Mouse (Mus musculus): ENCODE measurements around the gene Draxin. TPM values are rescaled to one million over a fixed set of nuclear protein-coding genes. Genes with fewer than 3 reads are reported as not detected.
"Not testable (repeated sequence)": the region's sequence is repeated elsewhere in the genome, so short reads cannot be mapped to it uniquely, and the experiment has no call there.

Draxin gene
- total RNA-seq, 1 experiment from 2014 or later = not detected

DNA sequence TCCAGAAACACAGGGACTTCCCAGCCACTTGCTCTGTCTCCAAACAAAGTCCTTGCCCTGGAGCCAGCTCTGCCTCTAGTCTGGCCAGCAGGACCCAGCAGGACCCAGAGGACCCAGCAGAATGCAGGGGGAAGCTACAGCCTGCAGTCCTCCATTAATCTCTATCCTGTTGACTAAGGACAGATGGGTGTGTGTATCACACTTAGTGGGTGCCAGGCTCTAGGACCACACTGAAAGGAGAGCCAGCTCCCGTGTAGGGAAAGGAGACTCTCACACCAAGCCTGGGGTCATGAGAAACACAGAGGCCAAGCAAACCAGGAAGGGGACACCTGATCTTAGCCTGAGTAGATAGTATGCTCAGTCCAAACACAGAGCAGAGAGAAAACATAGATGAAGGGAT, 2.3 kb downstream of the Draxin start:
- ATAC-seq (replicated peaks in 1 of 2; ENCODE audit: insufficient read depth in 1 of 2, low FRiP score in 2 of 2, low TSS enrichment in 1 of 2, low read depth in 1 of 2, poor library complexity in 2 of 2, severe bottlenecking in 2 of 2) = no peak

DNA sequence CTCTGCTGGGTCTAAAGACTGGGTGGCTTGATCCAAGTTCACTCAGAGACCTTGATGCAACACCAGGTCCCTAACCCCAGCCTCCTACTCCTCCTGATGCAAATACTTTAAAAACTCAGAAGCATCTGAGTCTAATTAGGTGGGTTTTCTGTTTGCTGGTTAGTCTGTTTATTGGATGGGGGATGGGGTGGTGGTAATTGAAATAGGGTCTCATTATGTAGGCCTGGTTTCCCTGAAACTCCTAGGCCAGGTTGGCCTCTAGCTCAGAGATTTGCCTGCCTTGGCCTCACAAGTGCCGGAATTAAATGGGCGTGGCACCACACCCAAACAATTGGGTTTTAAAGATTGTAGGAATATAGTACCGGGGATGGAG, 7.8 kb downstream of the Draxin start:
- ATAC-seq (replicated peaks in 1 of 2; ENCODE audit: insufficient read depth in 1 of 2, low FRiP score in 2 of 2, low TSS enrichment in 1 of 2, low read depth in 1 of 2, poor library complexity in 2 of 2, severe bottlenecking in 2 of 2) = no peak

DNA sequence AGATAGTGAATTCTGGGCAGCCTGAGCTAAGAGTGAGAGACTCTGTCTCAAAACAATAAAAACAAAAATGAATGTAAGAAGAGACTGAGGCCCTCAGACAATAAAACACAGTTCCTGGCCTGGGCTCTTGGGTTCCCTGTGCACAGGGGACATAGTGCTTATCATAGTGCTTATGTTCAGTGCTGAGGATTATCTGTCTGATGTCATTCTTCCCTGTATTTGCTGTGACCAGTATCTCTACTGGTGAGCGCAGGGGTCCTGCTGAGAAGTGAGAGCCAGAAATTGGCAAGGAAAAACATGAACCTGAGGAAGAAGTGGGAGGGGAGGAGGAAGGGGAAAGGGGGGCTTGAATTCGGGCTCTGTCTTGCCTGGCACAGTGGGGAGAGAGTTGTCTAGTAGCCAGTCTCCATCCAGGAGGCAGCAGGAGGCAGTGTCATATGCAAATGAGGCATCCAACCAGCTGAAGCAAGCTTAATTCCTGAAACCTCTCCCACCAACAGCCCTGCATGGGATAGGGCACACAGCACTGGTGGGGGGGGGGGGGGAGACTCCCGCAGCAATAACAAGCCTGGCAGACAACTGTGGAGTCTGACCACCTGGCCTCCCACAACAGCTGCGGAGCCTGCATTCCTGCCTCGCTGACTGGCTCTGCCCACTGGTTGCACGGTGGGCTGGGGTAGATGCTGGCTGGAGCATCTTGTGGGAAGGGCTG, 8.4 kb downstream of the Draxin start:
- no peak for ATAC-seq (replicated peaks in 1 of 2; ENCODE audit: insufficient read depth in 1 of 2, low FRiP score in 2 of 2, low TSS enrichment in 1 of 2, low read depth in 1 of 2, poor library complexity in 2 of 2, severe bottlenecking in 2 of 2)

DNA sequence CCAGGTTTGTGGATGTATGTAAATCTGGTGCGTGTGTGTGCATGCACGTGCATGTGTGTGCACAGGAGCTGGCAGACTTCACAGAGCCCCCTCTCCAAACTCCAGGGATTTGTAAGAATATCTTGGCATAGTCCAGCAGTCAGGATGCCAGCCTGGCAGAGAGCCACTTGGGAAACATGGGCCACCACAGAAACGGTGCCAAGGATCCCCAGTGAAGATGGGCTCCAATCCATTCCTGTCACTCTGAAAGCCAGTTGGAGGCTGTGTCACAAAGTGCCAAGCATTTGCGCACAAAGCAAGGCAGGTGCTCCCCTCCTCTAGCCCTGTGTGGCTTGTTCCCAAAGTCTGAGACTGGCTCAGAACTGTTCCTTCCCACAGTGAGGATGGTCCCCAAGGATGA, 9.1 kb downstream of the Draxin start:
- no peak for ATAC-seq (replicated peaks in 1 of 2; ENCODE audit: insufficient read depth in 1 of 2, low FRiP score in 2 of 2, low TSS enrichment in 1 of 2, low read depth in 1 of 2, poor library complexity in 2 of 2, severe bottlenecking in 2 of 2)

DNA sequence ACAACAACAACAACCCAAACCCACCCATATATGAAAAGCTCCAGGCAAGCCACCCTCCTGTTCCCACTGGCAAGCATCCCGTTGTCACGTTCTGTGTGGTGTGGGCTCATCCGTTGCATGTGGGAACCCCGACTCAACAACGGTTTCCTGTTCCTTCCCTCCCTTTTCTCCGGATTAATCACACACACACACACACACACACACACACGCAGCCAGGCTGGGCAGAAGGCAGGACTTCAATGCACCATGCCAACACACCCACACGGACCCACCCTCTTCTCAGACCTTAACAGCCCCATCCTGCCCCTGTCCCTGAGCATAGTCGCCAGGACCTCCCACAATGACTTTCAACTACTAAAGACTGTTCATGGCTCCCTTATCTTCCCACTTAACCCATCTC, 9.9 kb downstream of the Draxin start:
- no peak for ATAC-seq (replicated peaks in 1 of 2; ENCODE audit: insufficient read depth in 1 of 2, low FRiP score in 2 of 2, low TSS enrichment in 1 of 2, low read depth in 1 of 2, poor library complexity in 2 of 2, severe bottlenecking in 2 of 2)

DNA sequence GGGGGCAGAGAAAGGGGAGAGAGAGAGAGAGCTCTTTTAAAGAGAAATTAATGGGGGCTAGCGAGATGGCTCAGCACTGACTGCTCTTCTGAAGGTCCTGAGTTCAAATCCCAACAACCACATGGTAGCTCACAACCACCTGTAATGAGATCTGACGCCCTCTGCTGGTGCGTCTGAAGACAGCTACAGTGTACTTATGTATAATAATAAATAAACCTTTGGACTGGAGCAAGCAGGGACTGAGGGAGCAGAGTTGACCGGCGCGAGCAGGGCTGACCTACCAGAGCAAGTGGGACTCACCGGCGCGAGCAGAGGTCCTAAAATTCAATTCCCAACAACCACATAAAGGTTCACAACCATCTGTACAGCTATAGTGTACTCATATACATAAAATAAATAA, 10.9 kb downstream of the Draxin start:
- not testable (repeated sequence) for ATAC-seq (replicated peaks in 1 of 2; ENCODE audit: insufficient read depth in 1 of 2, low FRiP score in 2 of 2, low TSS enrichment in 1 of 2, low read depth in 1 of 2, poor library complexity in 2 of 2, severe bottlenecking in 2 of 2)

DNA sequence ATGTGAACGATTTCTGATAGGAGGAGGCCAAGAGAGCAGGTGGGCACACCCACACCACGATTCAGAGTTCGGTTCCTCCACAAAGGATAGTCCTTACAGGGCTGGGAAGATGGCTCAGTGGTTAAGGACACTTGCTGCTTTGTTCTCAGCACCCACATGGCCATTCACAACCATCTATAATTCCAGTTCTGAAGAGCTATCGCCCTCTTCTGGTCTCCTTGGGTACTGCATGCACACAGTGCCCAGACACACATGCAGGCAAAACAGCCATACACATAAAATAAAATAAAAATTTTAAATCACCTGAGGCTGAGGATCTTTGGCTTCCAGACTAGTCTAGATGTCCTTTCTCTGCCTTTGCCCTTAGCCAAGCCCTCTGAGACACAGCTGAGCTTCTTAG, 13.1 kb downstream of the Draxin start:
- no peak for ATAC-seq (replicated peaks in 1 of 2; ENCODE audit: insufficient read depth in 1 of 2, low FRiP score in 2 of 2, low TSS enrichment in 1 of 2, low read depth in 1 of 2, poor library complexity in 2 of 2, severe bottlenecking in 2 of 2)

DNA sequence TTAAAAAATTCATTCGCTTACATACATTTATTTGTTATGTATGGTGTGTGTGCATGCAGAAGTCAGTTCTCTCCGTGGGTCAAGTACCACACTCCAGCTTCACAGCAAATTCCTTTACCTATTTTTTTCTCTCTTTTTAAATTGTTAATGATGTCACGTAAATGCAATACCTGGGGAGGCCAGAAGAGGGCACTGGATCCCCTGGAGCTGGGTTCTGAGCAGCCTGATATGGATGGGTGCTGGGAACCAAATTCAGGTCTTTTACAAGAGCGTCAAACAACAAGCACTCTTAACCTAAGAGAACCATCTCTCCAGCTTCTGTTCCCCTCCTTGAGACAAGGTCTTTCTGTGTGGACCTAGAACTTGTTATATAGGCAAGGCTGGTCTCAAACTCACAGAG, 13.8 kb downstream of the Draxin start:
- ATAC-seq (replicated peaks in 1 of 2; ENCODE audit: insufficient read depth in 1 of 2, low FRiP score in 2 of 2, low TSS enrichment in 1 of 2, low read depth in 1 of 2, poor library complexity in 2 of 2, severe bottlenecking in 2 of 2) = no peak

DNA sequence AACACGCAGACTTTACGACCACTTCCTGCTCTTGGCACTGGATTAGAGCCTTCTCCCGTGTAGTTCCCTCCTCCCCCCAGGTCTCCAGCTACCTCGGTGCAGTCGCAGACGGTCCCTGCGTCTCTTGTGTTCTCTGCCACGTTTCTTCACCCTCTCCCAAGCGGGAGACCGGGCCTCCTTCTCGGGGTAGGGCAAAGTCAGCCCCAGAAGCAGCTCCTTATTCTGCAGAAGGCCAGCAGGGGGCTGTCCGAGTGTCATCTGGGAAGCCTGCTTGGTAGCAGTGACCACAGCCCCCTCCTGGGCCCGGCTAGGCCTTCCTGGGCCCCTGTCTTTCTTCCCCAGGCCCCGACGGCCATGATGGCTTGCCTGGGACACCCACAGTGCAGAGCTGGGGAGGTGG, 15.0 kb downstream of the Draxin start:
- peak; percentile 67 to 81 for ATAC-seq (replicated peaks in 1 of 2; ENCODE audit: insufficient read depth in 1 of 2, low FRiP score in 2 of 2, low TSS enrichment in 1 of 2, low read depth in 1 of 2, poor library complexity in 2 of 2, severe bottlenecking in 2 of 2)

DNA sequence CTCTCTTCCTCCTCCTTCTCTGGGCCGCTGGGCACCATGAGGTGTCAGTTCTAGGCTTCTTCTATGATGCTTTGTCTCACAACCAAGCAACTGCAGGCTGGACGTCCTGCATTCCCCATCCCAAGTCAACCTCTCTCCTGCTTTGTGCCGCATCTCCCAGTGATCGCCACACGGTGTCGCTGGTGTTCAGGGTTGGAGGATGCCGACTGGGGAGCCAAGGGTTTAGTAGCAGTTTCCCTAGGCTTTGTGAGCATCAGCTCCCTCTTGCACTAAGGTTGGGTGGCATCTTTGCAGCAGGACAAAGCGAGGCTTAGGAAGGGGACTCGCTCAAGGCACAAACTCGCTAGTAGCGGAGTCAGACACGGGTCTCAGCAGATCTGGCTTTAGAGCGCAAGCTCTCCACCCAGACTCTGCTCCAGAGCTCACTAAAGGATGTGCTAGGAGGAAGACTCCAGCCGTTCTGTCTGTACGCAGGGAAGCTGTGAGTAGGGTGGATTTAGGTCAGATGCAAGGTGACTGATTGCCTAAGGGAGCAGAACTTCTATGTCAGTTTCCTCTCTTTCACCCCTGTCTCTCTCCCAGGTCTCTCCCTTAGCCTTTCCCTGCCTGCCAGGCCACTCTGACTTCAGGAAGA, 15.6 kb downstream of the Draxin start:
- ATAC-seq (replicated peaks in 1 of 2; ENCODE audit: insufficient read depth in 1 of 2, low FRiP score in 2 of 2, low TSS enrichment in 1 of 2, low read depth in 1 of 2, poor library complexity in 2 of 2, severe bottlenecking in 2 of 2) = peak; percentile 89

DNA sequence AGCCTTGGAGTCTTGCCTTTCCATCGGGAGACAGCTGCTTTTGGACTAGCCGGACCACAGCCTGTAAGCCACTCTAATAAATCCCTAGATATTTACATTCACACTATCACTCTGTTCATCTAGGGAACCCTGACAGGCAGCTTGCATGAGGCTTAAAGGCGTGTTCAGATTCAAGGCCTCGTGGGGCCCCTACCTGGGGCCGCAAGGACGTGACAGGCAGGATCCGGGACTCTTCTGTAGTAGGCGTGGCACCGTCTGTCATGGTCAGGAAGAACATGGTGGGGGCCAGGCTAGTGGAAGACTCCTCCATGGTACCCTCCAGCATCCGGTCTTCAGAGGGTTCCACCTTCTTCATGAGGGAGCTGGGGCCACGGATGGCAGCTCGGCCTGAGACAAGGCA, 18.0 kb downstream of the Draxin start:
- no peak for ATAC-seq (replicated peaks in 1 of 2; ENCODE audit: insufficient read depth in 1 of 2, low FRiP score in 2 of 2, low TSS enrichment in 1 of 2, low read depth in 1 of 2, poor library complexity in 2 of 2, severe bottlenecking in 2 of 2)

DNA sequence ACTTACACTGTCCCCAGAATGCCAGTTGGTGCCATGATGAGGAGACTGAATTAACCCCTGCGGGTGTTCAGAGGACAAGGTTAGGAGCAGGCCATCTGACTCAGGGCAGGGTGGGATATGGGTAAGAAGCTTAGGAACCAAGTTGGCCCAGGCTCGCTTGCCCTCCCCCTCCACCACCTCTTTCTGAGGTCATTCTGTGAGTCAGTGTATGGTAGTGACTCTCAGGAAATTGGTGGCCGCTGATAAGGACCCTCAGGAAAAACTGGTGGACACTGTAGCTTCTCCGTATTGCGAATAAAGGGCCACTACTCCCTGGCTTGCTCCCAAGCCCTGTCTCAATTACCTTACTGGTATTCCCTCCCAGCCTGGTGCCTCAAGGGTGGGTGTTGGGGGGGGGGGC, 21.3 kb downstream of the Draxin start:
- peak; percentile 29 to 44; a peak in 2 of 4 replicates for ATAC-seq (replicated peaks in 1 of 2; ENCODE audit: insufficient read depth in 1 of 2, low FRiP score in 2 of 2, low TSS enrichment in 1 of 2, low read depth in 1 of 2, poor library complexity in 2 of 2, severe bottlenecking in 2 of 2)

DNA sequence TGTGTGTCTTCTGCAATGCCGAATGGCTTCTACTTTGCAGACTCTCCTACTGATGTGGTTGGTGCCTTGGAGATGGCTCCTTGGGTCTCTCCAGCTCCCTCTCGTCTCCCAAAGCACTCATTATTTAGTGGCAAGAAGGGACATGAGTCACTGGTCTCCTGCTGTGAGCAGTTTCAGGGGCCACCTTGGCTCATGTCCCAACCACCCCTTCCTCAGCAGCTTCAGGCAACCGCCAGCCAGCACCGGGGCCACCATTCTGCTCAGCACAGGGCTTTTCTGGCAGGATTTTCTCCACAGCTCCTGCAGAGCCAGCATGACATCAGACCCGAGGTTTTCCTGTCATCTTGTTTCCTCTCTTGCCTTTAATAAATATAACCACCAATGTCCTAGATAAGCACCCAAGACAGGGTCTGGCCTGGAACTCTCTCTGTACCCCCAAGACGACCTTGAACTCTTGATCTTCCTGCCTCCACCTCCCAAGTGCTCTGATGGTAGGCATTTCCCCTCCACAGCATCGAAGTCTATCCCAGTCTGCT, 21.9 kb downstream of the Draxin start:
- ATAC-seq (replicated peaks in 1 of 2; ENCODE audit: insufficient read depth in 1 of 2, low FRiP score in 2 of 2, low TSS enrichment in 1 of 2, low read depth in 1 of 2, poor library complexity in 2 of 2, severe bottlenecking in 2 of 2) = 0 out of 4 replicates have a peak, but pooled peaks have one; percentile 23

DNA sequence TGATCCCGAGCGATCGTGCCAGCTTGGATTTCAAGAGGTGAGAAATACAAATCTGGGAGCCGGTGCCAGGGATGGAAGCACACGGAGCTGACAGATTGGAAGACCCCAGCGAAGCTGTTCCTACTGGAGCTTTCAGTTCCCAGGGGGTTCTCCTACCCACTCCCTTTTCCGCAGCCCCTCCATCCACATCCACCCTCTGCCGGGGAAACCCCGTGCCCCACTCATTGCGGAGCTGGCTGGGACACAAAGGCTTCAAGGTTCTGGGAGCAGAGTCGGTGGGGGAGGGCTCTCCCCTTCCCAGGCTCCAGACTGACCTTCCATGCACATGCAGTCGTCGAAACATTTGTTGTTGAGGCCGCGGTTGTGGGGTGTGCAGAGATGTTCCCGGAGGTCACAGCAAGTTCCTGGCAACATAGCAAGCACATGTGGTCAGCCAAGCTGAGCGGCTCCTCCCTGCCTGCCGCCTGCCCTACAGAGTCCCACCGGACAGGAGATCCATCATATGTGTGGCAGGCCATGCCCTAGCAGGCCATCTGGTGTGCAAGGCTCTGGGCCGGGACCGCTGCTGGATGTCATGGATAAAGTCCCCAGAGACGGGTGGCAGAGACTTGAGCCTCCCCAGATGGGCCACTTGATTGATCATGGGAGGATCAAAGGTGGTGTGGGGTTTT, 22.7 kb downstream of the Draxin start:
- no peak for ATAC-seq (replicated peaks in 1 of 2; ENCODE audit: insufficient read depth in 1 of 2, low FRiP score in 2 of 2, low TSS enrichment in 1 of 2, low read depth in 1 of 2, poor library complexity in 2 of 2, severe bottlenecking in 2 of 2)

DNA sequence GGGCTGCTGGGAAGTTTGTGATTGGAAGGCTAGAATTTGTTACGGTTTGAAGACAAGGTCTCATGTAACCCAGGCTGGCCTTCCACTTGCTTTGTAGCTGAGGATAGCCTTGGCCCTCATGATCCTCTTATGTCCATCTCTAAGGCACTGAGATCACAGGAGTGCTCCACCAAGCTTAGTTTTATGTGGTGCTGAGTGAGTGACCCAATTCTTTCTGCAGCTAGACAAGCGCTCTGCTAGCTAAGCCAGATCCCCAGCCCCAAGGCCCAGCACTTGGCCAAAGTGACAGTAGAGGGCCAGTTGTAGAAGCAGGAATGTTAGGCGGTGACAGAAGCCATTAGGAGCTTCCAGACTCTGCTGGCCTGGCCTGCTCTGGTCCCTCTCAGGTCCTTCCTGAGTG, 26.4 kb downstream of the Draxin start:
- ATAC-seq (replicated peaks in 1 of 2; ENCODE audit: insufficient read depth in 1 of 2, low FRiP score in 2 of 2, low TSS enrichment in 1 of 2, low read depth in 1 of 2, poor library complexity in 2 of 2, severe bottlenecking in 2 of 2) = no peak

DNA sequence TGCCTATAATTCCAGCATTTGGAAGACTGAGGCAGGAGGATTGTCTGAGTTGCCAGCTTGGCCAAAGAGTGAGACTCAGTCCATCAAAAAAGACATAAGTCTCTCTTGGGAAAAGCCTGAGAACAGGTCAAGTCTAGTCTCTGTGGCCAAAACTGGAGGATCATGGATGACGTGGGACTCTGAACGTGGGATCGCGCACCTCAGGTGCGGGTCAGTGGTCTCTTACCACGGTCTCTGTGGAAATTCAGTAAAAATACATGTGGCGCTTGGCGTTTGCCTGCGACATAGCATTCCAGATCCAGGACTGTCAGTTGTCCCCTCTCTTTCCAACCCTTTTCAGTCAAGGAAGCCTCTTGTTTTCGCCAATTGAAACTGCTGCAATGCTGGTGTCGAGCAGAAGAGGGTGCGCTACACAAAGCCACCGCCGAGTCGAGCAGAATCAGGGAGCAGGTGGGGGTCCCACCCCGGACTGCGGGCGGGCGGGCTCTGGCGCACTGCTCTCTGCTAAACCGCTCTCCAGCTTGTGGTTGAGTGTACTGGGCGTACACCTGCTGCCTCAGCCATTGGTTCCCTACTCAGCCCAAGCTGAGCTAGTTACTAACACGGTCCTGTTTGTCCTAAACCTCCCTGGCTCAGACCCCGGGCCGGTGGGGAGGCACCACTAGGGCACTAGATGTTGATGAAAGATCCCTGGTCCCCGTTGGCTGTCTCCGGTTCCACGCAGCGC, 28.5 kb downstream of the Draxin start:
- peak; percentile 96 to 97 for ATAC-seq (replicated peaks in 1 of 2; ENCODE audit: insufficient read depth in 1 of 2, low FRiP score in 2 of 2, low TSS enrichment in 1 of 2, low read depth in 1 of 2, poor library complexity in 2 of 2, severe bottlenecking in 2 of 2)

DNA sequence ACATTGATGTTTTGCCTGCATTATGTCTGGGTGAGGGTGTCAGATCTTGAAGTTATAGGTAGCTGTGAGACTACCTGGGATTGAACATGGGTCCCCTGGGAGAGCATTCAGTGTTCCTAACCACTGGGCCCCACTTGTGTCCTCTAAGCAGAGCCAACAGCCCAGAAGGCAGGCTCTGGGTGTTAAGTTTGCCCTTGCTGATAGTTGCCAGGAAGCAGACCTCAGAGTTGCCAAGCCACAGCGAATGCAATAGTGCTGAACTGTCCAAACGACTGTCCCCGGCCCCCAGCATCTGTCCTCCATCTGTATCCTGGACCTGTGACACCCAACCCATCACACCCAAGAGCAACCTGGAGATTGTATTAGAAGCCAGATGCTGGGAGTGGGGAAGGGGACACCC, 31.8 kb downstream of the Draxin start:
- ATAC-seq (replicated peaks in 1 of 2; ENCODE audit: insufficient read depth in 1 of 2, low FRiP score in 2 of 2, low TSS enrichment in 1 of 2, low read depth in 1 of 2, poor library complexity in 2 of 2, severe bottlenecking in 2 of 2) = no peak

DNA sequence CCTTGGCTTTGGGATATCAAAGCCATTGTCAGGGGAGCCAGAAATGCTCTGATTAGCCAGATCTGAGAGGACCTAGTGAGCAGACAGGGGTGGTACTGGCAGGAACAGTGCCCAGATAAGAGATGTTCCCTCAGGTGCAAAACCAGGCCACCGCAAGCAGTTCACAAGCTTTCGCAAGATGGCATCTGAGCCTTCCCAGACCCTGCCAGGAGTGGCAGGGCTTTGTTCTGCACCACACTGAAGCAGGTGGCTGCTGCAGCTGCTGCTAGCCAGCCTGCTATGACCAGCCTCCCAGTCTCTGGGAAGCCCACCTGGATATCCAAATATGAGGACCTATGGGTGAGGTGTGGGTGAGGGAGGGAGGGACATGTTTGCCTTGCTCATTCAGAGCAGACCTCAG, 32.6 kb downstream of the Draxin start:
- no peak for ATAC-seq (replicated peaks in 1 of 2; ENCODE audit: insufficient read depth in 1 of 2, low FRiP score in 2 of 2, low TSS enrichment in 1 of 2, low read depth in 1 of 2, poor library complexity in 2 of 2, severe bottlenecking in 2 of 2)

All from hematopoietic stem cell, adult 5-6 weeks (primary cell).